Mouse (Mus musculus): Measurements from ENCODE around the gene Tepsin. TPM values are rescaled to one million over a fixed set of nuclear protein-coding genes. Genes with fewer than 3 reads are reported as not detected.

Gene Tepsin
- polyA plus RNA-seq, 1 experiment = 10.0 TPM

DNA sequence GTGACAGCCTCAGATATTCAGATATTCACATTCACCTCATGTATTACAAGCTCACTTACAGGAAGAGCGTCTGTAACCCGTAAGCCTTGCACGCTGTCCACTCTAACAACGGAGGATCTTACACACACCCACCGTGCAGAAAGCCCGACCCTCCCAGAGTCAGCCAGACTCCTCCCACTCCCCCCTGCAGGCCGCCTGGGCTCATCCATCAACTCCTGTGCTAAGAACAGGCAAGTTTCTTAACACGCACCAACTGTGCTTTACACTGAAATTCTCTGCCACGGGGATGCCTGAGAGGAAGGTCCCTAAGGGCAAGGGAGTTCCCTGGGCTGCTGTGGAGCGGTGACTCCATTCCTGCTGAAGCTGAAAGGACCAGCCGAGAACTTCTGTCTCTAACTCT, 29.3 kb downstream of the Tepsin start:
- Histone ChIP-seq H3K36me3 (ENCODE audit: control insufficient read depth, insufficient read depth) (no peaks in the 10 kb centered on the region), H3K4me3 (ENCODE audit: insufficient read depth, poor library complexity, severe bottlenecking) (no peak overlapping the region), H3K27me3 (ENCODE audit: control insufficient read depth, insufficient read depth, insufficient read length) (no peaks in the 10 kb centered on the region), H3K79me3 (ENCODE audit: low read depth) (no peaks in the 10 kb centered on the region), H3K79me2 (ENCODE audit: control insufficient read depth, insufficient read depth) (no peaks in the 10 kb centered on the region), H3ac (ENCODE audit: control insufficient read depth, insufficient read length, low read depth) (no peak overlapping the region)
- no peak for TF ChIP-seq CTCF (IDR thresholded peaks at IDR 0.05; ENCODE audit: control insufficient read depth, insufficient read depth, insufficient read length)
- TF ChIP-seq MAX (IDR thresholded peaks at IDR 0.05) = no peak
- no peak for TF ChIP-seq USF1 (IDR thresholded peaks at IDR 0.05; ENCODE audit: low read depth)
- TF ChIP-seq FOSL1 (IDR thresholded peaks at IDR 0.05; ENCODE audit: insufficient read depth, low read length, poor library complexity, severe bottlenecking) = no peak

DNA sequence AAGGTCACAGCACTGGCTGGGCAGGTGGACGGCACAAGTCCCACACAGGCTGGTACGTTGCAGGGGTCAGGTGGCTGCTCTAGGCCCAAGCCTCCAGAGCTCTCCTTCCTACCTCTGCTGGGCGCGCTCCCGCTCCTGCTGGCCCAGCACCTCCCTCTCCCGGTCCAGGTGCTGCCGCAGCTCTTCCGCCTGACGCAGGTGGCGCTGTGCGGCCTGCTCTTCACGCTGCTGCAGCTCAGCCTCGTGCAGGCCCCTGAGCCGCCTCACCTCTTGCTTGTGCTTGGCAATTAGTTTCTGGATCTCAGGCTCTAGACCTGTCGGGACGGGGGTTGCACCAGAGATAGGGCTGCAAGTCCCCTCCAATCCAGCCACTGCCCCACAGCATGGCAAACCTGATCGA, 30.7 kb downstream of the Tepsin start:
- TF ChIP-seq MYOD1 (IDR thresholded peaks at IDR 0.05; ENCODE audit: control insufficient read depth, insufficient read length, low read depth) = no peak
- TF ChIP-seq CEBPB (IDR thresholded peaks at IDR 0.05; ENCODE audit: low read depth) = no peak
- no peak for TF ChIP-seq MAX (IDR thresholded peaks at IDR 0.05)
- TF ChIP-seq USF1 (IDR thresholded peaks at IDR 0.05; ENCODE audit: low read depth) = no peak
- TF ChIP-seq CTCF (IDR thresholded peaks at IDR 0.05; ENCODE audit: control insufficient read depth, insufficient read depth, insufficient read length) = no peak
- no peak for TF ChIP-seq MYOG (IDR thresholded peaks at IDR 0.05; ENCODE audit: control insufficient read depth, extremely low read depth, insufficient read length)
- no peak for TF ChIP-seq FOSL1 (IDR thresholded peaks at IDR 0.05; ENCODE audit: insufficient read depth, low read length, poor library complexity, severe bottlenecking)

DNA sequence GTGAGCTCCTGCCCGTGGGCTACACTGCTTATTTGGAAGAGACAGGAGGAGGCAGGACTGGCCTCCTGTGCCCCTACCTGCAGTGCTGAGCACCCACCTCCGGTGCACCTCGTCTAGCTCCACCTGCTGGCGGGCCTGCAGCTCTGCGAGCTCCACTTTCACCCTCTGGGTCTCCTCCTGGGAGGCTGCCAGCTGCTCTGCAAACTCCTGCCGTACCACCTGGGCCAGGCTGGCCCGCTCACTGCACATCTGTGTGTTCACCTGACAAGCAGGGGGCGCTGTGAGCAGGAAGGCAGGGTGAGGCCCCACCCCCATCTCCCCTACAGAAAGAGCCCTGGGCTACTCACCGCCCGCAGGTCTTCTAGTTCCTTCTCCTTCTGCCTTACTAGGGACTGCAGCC, 33.2 kb downstream of the Tepsin start:
- Histone ChIP-seq H3K36me3 (ENCODE audit: control insufficient read depth, insufficient read depth) (no peaks in the 10 kb centered on the region), H3K79me3 (ENCODE audit: low read depth) (no peaks in the 10 kb centered on the region), H3K4me3 (ENCODE audit: insufficient read depth, poor library complexity, severe bottlenecking) (no peak overlapping the region), H3K79me2 (ENCODE audit: control insufficient read depth, insufficient read depth) (no peaks in the 10 kb centered on the region), H3K27me3 (ENCODE audit: control insufficient read depth, insufficient read depth, insufficient read length) (peaks cover 13% of the 10 kb centered on the region), H3ac (ENCODE audit: control insufficient read depth, insufficient read length, low read depth) (no peak overlapping the region)
- TF ChIP-seq FOSL1 (IDR thresholded peaks at IDR 0.05; ENCODE audit: insufficient read depth, low read length, poor library complexity, severe bottlenecking) (no peak), CTCF (IDR thresholded peaks at IDR 0.05; ENCODE audit: control insufficient read depth, insufficient read depth, insufficient read length) (peak; percentile 72)

More for the DNA sequence above, 30.7 kb downstream of the Tepsin start:
- Histone ChIP-seq H3K27me3 (ENCODE audit: control insufficient read depth, insufficient read depth, insufficient read length) (no peaks in the 10 kb centered on the region), H3K79me2 (ENCODE audit: control insufficient read depth, insufficient read depth) (no peaks in the 10 kb centered on the region), H3ac (ENCODE audit: control insufficient read depth, insufficient read length, low read depth) (no peak overlapping the region), H3K79me3 (ENCODE audit: low read depth) (no peaks in the 10 kb centered on the region), H3K36me3 (ENCODE audit: control insufficient read depth, insufficient read depth) (no peaks in the 10 kb centered on the region), H3K4me3 (ENCODE audit: insufficient read depth, poor library complexity, severe bottlenecking) (no peak overlapping the region)

DNA sequence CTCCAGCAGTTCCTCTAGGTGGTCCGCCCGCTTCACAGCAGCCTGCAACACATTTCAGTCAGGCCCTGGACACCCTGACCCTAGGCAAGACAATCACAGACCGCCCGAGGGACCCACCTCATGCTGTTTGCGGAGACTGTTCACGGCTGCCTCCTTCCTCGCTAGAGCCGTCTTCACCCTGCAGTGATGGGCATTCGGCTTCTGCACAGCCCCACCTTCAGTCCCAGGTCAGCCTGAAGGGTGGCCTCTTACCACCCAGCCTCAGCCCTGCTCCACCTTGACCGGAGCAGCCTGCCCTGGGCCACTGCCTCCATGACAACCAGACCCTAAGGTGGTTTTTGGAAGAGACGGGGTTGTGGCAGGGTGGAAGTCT, 33.9 kb downstream of the Tepsin start:
- Histone ChIP-seq H3ac (ENCODE audit: control insufficient read depth, insufficient read length, low read depth) (no peak overlapping the region), H3K4me3 (ENCODE audit: insufficient read depth, poor library complexity, severe bottlenecking) (no peak overlapping the region), H3K79me2 (ENCODE audit: control insufficient read depth, insufficient read depth) (no peaks in the 10 kb centered on the region), H3K36me3 (ENCODE audit: control insufficient read depth, insufficient read depth) (no peaks in the 10 kb centered on the region), H3K79me3 (ENCODE audit: low read depth) (no peaks in the 10 kb centered on the region), H3K27me3 (ENCODE audit: control insufficient read depth, insufficient read depth, insufficient read length) (peaks cover 17% of the 10 kb centered on the region)
- TF ChIP-seq MAX (IDR thresholded peaks at IDR 0.05) = no peak
- TF ChIP-seq CTCF (IDR thresholded peaks at IDR 0.05; ENCODE audit: control insufficient read depth, insufficient read depth, insufficient read length) = no peak
- no peak for TF ChIP-seq CEBPB (IDR thresholded peaks at IDR 0.05; ENCODE audit: low read depth)
- TF ChIP-seq MYOG (IDR thresholded peaks at IDR 0.05; ENCODE audit: control insufficient read depth, extremely low read depth, insufficient read length) = no peak
- TF ChIP-seq MYOD1 (IDR thresholded peaks at IDR 0.05; ENCODE audit: control insufficient read depth, insufficient read length, low read depth) = no peak
- TF ChIP-seq USF1 (IDR thresholded peaks at IDR 0.05; ENCODE audit: low read depth) = no peak
- no peak for TF ChIP-seq FOSL1 (IDR thresholded peaks at IDR 0.05; ENCODE audit: insufficient read depth, low read length, poor library complexity, severe bottlenecking)

DNA sequence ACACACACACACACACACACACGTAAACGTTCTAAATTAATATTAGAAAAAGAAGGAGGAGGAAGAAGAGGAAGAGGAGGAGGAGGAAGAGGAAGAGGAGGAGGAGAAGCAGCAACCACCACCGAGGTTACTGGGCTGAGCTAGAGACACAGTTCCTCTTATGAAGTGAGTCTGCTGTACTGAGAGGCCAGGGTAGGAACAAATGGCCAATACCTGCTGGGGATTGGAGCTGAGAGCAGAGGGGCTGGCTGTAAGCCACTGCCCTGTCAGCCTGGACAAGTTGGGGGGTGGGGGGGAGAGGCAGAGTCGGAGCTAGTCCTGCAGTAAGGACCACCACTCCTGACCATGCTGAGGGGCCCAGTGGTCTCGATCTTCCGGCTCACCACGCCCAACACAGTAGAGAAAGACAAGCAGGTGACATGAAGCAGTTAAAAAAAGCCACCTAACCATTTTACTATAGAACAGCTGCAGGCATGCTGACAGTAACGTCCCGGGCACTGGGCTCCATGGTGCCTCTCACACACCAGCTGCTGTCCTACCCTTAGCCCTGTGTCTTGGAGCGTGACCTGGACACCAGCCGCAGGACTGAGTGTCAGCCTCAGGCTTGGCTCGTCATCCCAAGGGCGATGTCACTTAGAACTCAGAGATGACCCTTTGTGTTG, 34.4 kb downstream of the Tepsin start:
- TF ChIP-seq MAX (IDR thresholded peaks at IDR 0.05) (no peak), USF1 (IDR thresholded peaks at IDR 0.05; ENCODE audit: low read depth) (no peak), MYOD1 (IDR thresholded peaks at IDR 0.05; ENCODE audit: control insufficient read depth, insufficient read length, low read depth) (no peak), FOSL1 (IDR thresholded peaks at IDR 0.05; ENCODE audit: insufficient read depth, low read length, poor library complexity, severe bottlenecking) (no peak), MYOG (IDR thresholded peaks at IDR 0.05; ENCODE audit: control insufficient read depth, extremely low read depth, insufficient read length) (no peak), CTCF (IDR thresholded peaks at IDR 0.05; ENCODE audit: control insufficient read depth, insufficient read depth, insufficient read length) (no peak), CEBPB (IDR thresholded peaks at IDR 0.05; ENCODE audit: low read depth) (no peak)

DNA sequence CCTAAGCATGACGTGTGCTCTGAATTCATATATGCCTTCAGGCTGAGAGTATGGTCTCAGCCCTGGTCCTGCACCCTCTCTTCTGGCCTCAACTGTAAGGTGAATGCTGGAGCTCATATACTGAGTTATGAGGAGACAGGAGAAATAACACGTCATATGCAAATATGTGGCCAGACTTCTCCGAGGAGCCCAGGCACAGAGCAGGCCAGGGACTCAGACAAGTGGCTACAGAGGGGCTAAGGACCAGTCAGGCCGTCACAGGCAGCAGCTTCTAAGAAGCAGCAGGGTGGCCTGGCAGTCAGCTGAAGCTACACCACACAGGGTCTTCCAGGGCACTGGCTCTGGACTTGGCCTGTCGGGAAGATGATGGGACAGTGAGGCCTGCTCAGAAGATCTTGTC, 35.2 kb downstream of the Tepsin start:
- H3K27me3 ChIP-seq (ENCODE audit: control insufficient read depth, insufficient read depth, insufficient read length) = peaks cover 29% of the 10 kb centered on the region
- H3K36me3 ChIP-seq (ENCODE audit: control insufficient read depth, insufficient read depth) = no peaks in the 10 kb centered on the region
- H3K79me3 ChIP-seq (ENCODE audit: low read depth) = no peaks in the 10 kb centered on the region
- H3ac ChIP-seq (ENCODE audit: control insufficient read depth, insufficient read length, low read depth) = no peak overlapping the region
- TF ChIP-seq CTCF (IDR thresholded peaks at IDR 0.05; ENCODE audit: control insufficient read depth, insufficient read depth, insufficient read length) (no peak), MAX (IDR thresholded peaks at IDR 0.05) (no peak), CEBPB (IDR thresholded peaks at IDR 0.05; ENCODE audit: low read depth) (no peak), USF1 (IDR thresholded peaks at IDR 0.05; ENCODE audit: low read depth) (no peak), MYOD1 (IDR thresholded peaks at IDR 0.05; ENCODE audit: control insufficient read depth, insufficient read length, low read depth) (no peak), MYOG (IDR thresholded peaks at IDR 0.05; ENCODE audit: control insufficient read depth, extremely low read depth, insufficient read length) (no peak), FOSL1 (IDR thresholded peaks at IDR 0.05; ENCODE audit: insufficient read depth, low read length, poor library complexity, severe bottlenecking) (no peak)
- H3K4me3 ChIP-seq (ENCODE audit: insufficient read depth, poor library complexity, severe bottlenecking) = no peak overlapping the region
- no peaks in the 10 kb centered on the region for H3K79me2 ChIP-seq (ENCODE audit: control insufficient read depth, insufficient read depth)

More for the DNA sequence above, 34.4 kb downstream of the Tepsin start:
- Histone ChIP-seq H3K36me3 (ENCODE audit: control insufficient read depth, insufficient read depth) (no peaks in the 10 kb centered on the region), H3K79me3 (ENCODE audit: low read depth) (no peaks in the 10 kb centered on the region), H3K79me2 (ENCODE audit: control insufficient read depth, insufficient read depth) (no peaks in the 10 kb centered on the region), H3ac (ENCODE audit: control insufficient read depth, insufficient read length, low read depth) (no peak overlapping the region), H3K4me3 (ENCODE audit: insufficient read depth, poor library complexity, severe bottlenecking) (no peak overlapping the region), H3K27me3 (ENCODE audit: control insufficient read depth, insufficient read depth, insufficient read length) (peaks cover 22% of the 10 kb centered on the region)
